Mouse (Mus musculus) heart, embryonic 14.5 days (tissue): ENCODE measurements around the gene Nos1ap. TPM values are rescaled to one million over a fixed set of nuclear protein-coding genes. Genes with fewer than 3 reads are reported as not detected.
A peak's percentile ranks its signal among the peaks of the same experiment; 100 is the strongest.

Experiments used
- ATAC-seq: fragments of 200-750 bp; cut with Nextera tagmentation; 2 replicates; pipeline ENCODE4 v1.8.0; 2017; ENCODE audit warnings: low read depth, moderate TSS enrichment; ENCODE audit not compliant: insufficient number of reproducible peaks, insufficient read depth, low FRiP score
- H3K27ac ChIP-seq, 2 experiments: fragments of 200-500 bp in 1 of 2; fragments of 300-500 bp in 1 of 2; sonication (generic) in 1 of 2; replicated peaks in 1 of 2; 2 replicates each; pipeline ENCODE4 v1.5.1; 2012 to 2014; ENCODE audit warnings: low read depth in 2 of 2, low read length in 2 of 2, control low read depth in 1 of 2, mild to moderate bottlenecking in 1 of 2, mixed read lengths in 1 of 2; ENCODE audit not compliant: control insufficient read depth in 1 of 2, insufficient read depth in 1 of 2
- H3K27me3 ChIP-seq: fragments of 300-500 bp; sonication (generic); 2 replicates; pipeline ENCODE4 v1.6.1; 2014; ENCODE audit warnings: mild to moderate bottlenecking, low read length, control low read depth; ENCODE audit not compliant: control insufficient read depth, insufficient read depth
- H3K36me3 ChIP-seq: fragments of 300-500 bp; sonication (generic); 2 replicates; pipeline ENCODE4 v1.6.1; 2014; ENCODE audit warnings: mild to moderate bottlenecking, control low read depth, low read length, mixed read lengths; ENCODE audit not compliant: control insufficient read depth, insufficient read depth
- H3K4me1 ChIP-seq, 2 experiments: fragments of 200-500 bp in 1 of 2; fragments of 300-500 bp in 1 of 2; sonication (generic) in 1 of 2; 2 replicates each; pipeline ENCODE4 v1.6.1; 2012 to 2014; ENCODE audit warnings: low read length in 2 of 2, control low read depth in 1 of 2, mixed read lengths in 1 of 2; ENCODE audit not compliant: control insufficient read depth in 2 of 2, insufficient read depth in 2 of 2
- H3K4me2 ChIP-seq: fragments of 300-500 bp; sonication (generic); 2 replicates; pipeline ENCODE4 v1.6.1; 2014; ENCODE audit warnings: mild to moderate bottlenecking, low read length
- H3K4me3 ChIP-seq, 2 experiments: fragments of 200-500 bp in 1 of 2; fragments of 300-500 bp in 1 of 2; sonication (generic) in 1 of 2; 2 replicates each; pipeline ENCODE4 v1.5.1; 2012 to 2014; ENCODE audit warnings: low read length in 2 of 2, mild to moderate bottlenecking in 2 of 2, control low read depth in 1 of 2, low read depth in 1 of 2, moderate library complexity in 1 of 2; ENCODE audit not compliant: control insufficient read depth in 1 of 2, insufficient read depth in 1 of 2
- H3K9ac ChIP-seq: fragments of 300-500 bp; sonication (generic); 2 replicates; pipeline ENCODE4 v1.6.1; 2014; ENCODE audit warnings: mild to moderate bottlenecking, low read length
- H3K9me3 ChIP-seq: fragments of 300-500 bp; sonication (generic); 2 replicates; pipeline ENCODE4 v1.6.1; 2016; ENCODE audit warnings: low read length, control low read depth; ENCODE audit not compliant: control insufficient read depth
- WGBS: fragments of 180-500 bp; shearing (Covaris S2); extraction: QIAGEN DNeasy Blood & Tissue Kit; methylation state at CpG from one replicate; pipeline ENCODE4 v1.1.7; 2014; 5-methylcytosine and 5-hydroxymethylcytosine counted together
- polyA plus RNA-seq: library from polyadenylated mRNA; unstranded; fragments of >200 nt; fragmentation: Nextera tagmentation; extraction: Ambion mirVana; gene quantifications from 2 replicates; pipeline ENCODE4 v1.2.1, GENCODE M21; 2014

Nos1ap gene
- polyA plus RNA-seq, 1 experiment from 2014 or later: 18.3 TPM

DNA sequence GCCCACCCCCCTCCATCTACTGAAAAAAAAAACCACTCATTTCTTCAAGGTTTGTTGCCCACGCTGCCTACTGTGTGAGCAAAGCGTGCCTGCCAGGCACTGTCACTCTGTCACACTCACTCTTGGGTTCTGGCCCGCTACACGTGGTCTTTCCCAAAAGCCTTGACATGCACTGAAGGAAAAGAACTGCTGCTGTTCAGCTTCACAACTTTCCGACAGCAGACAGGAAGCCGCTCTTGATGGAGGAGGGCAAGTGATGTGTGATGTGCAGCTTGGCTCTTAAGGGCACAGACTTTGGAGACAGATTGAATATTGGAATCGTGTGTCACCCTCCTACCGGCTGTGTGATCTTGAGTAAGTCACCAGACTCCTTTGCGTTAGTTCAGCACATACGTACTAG, 149.3 kb downstream of the Nos1ap start:
- WGBS: 80% methylated on average over 10 of the region's 10 CpGs

DNA sequence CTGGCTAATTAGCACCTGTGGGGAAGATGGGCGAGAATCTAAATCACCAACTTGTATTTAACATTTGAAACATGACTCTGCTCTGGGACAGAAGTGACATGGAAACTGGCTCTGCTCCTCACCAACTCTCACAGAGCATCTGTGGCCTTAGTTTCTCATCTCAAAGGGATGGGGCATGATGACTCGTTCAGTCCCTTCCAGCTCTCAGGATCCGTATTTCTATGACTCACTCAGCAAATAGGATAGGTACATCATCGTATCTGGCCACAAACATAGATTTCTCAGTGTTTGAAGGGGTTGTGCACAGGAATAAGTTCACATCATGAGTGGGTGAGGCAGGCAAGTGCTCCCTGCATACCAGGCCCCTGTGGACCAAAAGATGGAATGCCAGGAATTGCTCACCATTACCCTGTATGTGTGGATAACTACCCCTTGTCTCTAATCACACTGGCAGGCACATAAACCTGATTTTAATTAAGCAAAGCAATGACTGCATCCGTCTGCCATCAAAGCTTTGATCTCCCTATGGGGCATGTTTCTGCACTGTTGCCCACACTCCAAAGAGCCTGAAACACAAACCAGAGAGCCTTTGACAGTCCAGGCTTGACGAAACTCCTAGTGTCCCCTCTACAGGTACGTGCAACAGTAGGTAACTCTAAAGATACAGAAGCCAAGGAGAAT, 151.1 kb downstream of the Nos1ap start:
- WGBS: 49% methylated on average over 7 of the region's 7 CpGs
- ATAC-seq: no peak
- no peaks in the 10 kb centered on the region for H3K27me3 ChIP-seq
- no peaks in the 10 kb centered on the region for H3K36me3 ChIP-seq
- H3K9ac ChIP-seq: no peak overlapping the region
- peaks cover 16 to 31% of the 10 kb centered on the region in 2 experiments for H3K4me1 ChIP-seq
- no peaks in the 10 kb centered on the region for H3K9me3 ChIP-seq
- H3K4me3 ChIP-seq: no peak overlapping the region
- no peak overlapping the region for H3K4me2 ChIP-seq
- 0 out of 4 replicates have a peak overlapping the region, but pooled peaks of 1 of the 2 experiments have one; percentile 24 for H3K27ac ChIP-seq

More for the DNA sequence above, 149.3 kb downstream of the Nos1ap start:
- H3K9ac ChIP-seq: no peak overlapping the region
- H3K4me1 ChIP-seq: peaks cover 12 to 26% of the 10 kb centered on the region in 2 experiments
- H3K4me3 ChIP-seq: no peak overlapping the region
- H3K9me3 ChIP-seq: no peaks in the 10 kb centered on the region
- H3K36me3 ChIP-seq: no peaks in the 10 kb centered on the region
- H3K27me3 ChIP-seq: no peaks in the 10 kb centered on the region
- no peak for ATAC-seq
- H3K27ac ChIP-seq: no peak overlapping the region
- no peak overlapping the region for H3K4me2 ChIP-seq

DNA sequence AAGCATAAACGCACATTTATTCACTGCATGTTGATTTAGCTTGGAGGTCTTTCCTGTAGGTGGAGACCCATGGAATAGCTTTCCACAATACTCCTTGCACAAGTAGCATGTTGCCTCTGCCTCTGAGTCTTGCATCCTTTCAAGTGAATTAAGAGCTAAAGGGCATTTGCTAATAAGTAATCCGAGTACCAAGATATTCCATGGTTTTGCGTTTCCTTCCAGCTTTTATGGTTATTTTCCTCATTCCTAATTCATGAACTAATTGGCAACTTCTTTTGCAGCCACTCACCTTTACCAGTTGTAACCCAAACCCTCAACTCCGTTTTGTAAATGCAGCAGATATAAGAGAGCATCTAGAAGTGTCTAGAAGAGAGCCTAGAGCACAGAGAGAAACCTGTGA, 155.5 kb downstream of the Nos1ap start:
- H3K4me3 ChIP-seq: no peak overlapping the region
- H3K4me1 ChIP-seq: peaks cover 19 to 38% of the 10 kb centered on the region in 2 experiments
- H3K27ac ChIP-seq: no peak overlapping the region
- 92% methylated on average over 4 of the region's 4 CpGs for WGBS
- no peak for ATAC-seq
- H3K9me3 ChIP-seq: no peaks in the 10 kb centered on the region
- no peak overlapping the region for H3K9ac ChIP-seq
- H3K27me3 ChIP-seq: no peaks in the 10 kb centered on the region
- H3K36me3 ChIP-seq: no peaks in the 10 kb centered on the region
- no peak overlapping the region for H3K4me2 ChIP-seq

DNA sequence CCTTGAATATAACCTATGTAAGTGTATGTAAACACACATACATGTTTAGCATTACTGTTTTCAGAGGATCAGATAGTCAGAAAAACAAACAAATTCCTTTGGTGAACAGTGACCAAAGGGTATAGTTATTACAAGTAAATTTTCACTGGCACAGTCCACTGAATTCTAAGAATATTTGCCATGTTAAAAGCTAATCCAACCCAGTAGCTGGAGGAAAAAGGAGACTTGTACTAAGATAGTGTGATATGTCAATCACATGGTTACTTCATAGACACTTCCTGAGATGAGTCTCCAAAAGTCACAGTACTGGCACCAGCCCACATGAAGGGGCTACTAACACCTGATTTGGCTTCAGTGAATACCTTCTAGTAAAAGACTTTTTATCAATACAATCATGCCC, 156.0 kb downstream of the Nos1ap start:
- Histone ChIP-seq H3K36me3 (no peaks in the 10 kb centered on the region), H3K4me1 (peaks cover 16 to 34% of the 10 kb centered on the region in 2 experiments), H3K27me3 (no peaks in the 10 kb centered on the region), H3K27ac (no peak overlapping the region), H3K4me2 (no peak overlapping the region), H3K9ac (no peak overlapping the region), H3K9me3 (no peaks in the 10 kb centered on the region), H3K4me3 (no peak overlapping the region)
- ATAC-seq: no peak

DNA sequence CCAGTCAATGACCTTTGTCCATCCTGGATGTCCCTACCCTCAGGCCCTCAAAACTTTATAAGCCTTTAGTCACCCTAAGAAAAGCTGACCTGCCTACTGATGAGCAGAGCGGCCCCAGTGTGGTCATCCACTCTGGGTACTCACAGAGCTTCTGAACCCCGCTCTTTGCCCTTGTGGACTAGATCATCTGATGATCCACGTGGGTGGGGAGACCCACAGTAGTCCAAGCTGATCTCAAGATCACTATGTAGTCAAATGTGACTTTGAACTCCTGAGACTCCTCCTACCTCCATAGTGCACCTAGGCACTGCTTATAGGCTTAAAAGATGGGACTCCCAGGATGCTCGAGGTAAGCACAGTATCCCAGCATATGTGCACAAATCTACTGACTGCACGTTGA, 157.4 kb downstream of the Nos1ap start:
- Histone ChIP-seq H3K9me3 (no peaks in the 10 kb centered on the region), H3K4me1 (peaks cover 14 to 29% of the 10 kb centered on the region in 2 experiments), H3K4me3 (no peak overlapping the region), H3K4me2 (no peak overlapping the region), H3K36me3 (no peaks in the 10 kb centered on the region), H3K27me3 (no peaks in the 10 kb centered on the region), H3K9ac (no peak overlapping the region), H3K27ac (no peak overlapping the region)
- 85% methylated on average over 5 of the region's 5 CpGs for WGBS
- ATAC-seq: no peak

DNA sequence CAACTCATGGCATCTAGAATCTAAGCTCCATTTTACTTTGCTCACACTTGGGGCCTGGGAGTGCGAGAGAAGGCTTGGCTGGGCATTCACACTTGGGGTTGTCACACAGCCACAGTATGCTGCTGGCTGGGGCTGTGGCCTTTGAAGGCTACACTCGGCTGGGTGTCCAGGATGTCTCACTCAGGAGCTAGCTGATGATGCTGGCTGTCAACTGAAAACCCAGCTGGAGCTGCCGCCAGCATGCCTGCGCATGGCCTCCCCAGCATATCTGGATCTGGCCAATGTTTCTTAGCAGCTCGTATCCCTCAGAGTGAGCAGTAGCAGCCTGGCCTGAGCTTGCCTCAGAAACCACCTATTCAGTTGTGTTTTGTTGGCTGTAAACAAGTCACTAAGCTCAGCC, 158.3 kb downstream of the Nos1ap start:
- no peaks in the 10 kb centered on the region for H3K9me3 ChIP-seq
- peak overlapping the region in 1 of 2 experiments; percentile 58; a peak in 3 of 4 replicates for H3K27ac ChIP-seq
- peak; percentile 64 for ATAC-seq
- no peak overlapping the region for H3K4me2 ChIP-seq
- no peaks in the 10 kb centered on the region for H3K27me3 ChIP-seq
- H3K36me3 ChIP-seq: no peaks in the 10 kb centered on the region
- H3K4me3 ChIP-seq: no peak overlapping the region
- 21% methylated on average over 5 of the region's 5 CpGs for WGBS
- H3K4me1 ChIP-seq: peaks cover 14 to 29% of the 10 kb centered on the region in 2 experiments
- no peak overlapping the region for H3K9ac ChIP-seq

DNA sequence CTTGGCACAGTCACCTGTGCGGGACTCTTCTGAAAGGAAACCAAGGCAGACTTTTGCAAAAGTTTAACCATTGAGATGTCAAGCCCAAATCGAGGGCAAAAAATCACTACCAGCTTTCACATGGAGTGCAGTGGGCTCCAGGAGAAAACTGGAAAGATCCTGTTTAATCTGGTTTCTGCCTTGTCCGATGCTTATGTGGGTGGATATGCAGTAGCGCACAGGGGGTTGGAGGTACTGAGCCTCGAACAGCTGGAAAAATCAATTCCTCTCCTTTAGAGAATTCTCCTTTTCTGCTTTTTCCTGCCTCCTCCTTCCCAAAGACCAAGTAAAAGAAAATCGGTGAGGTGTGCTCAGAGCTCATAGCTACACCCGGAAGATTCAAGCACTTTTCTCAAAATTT, 159.0 kb downstream of the Nos1ap start:
- H3K4me3 ChIP-seq: no peak overlapping the region
- no peaks in the 10 kb centered on the region for H3K36me3 ChIP-seq
- no peak overlapping the region for H3K4me2 ChIP-seq
- H3K4me1 ChIP-seq: peaks cover 11 to 25% of the 10 kb centered on the region in 2 experiments; a peak in 3 of 4 replicates
- H3K27ac ChIP-seq: peak overlapping the region in 1 of 2 experiments; percentile 58; a peak in 2 of 4 replicates
- no peaks in the 10 kb centered on the region for H3K27me3 ChIP-seq
- no peak for ATAC-seq
- no peak overlapping the region for H3K9ac ChIP-seq
- no peaks in the 10 kb centered on the region for H3K9me3 ChIP-seq
- 91% methylated on average over 7 of the region's 7 CpGs for WGBS

DNA sequence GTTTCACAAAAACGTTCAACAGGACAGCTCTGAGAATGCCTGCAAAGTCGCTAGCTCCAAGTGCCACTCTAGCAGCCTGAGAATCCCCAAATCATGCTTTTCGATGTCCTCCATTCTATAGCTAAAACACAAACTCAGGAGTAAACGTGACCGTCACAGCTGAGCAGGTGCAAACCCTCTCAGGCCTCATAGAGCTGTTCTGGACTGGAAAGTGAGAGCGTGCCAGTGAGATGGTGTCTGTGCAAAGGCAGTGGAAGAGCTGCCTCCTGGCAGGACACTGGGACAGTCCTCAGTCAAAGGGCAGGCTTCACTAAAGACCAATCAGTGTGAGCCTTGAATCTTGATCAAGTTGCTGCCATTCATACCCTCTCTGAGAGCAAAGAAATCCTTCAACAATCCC, 160.0 kb downstream of the Nos1ap start:
- Histone ChIP-seq H3K4me2 (no peak overlapping the region), H3K4me1 (peaks cover 8 to 17% of the 10 kb centered on the region in 2 experiments; a peak in 3 of 4 replicates), H3K36me3 (no peaks in the 10 kb centered on the region), H3K27me3 (no peaks in the 10 kb centered on the region), H3K9ac (no peak overlapping the region), H3K27ac (no peak overlapping the region), H3K9me3 (no peaks in the 10 kb centered on the region), H3K4me3 (no peak overlapping the region)
- 79% methylated on average over 6 of the region's 6 CpGs for WGBS
- no peak for ATAC-seq
